Mouse (Mus musculus) liver, embryonic 12.5 days (tissue): ENCODE measurements around the gene Gemin5. TPM values are rescaled to one million over a fixed set of nuclear protein-coding genes. Genes with fewer than 3 reads are reported as not detected.
A peak's percentile ranks its signal among the peaks of the same experiment; 100 is the strongest.
"Not testable (repeated sequence)": the region's sequence is repeated elsewhere in the genome, so short reads cannot be mapped to it uniquely, and the experiment has no call there.

Experiments
- ATAC-seq: fragments of 200-750 bp; cut with Nextera tagmentation; 2 replicates; pipeline ENCODE4 v1.8.0; 2017; ENCODE audit warnings: moderate number of reproducible peaks, mild to moderate bottlenecking, moderate library complexity
- H3K27ac ChIP-seq: fragments of 300-500 bp; sonication (generic); 2 replicates; pipeline ENCODE4 v1.5.1; 2016; ENCODE audit warnings: mild to moderate bottlenecking
- H3K27me3 ChIP-seq: fragments of 300-500 bp; sonication (generic); replicated peaks from 2 replicates; pipeline ENCODE4 v1.6.1; 2016; ENCODE audit warnings: mild to moderate bottlenecking, moderate library complexity
- H3K36me3 ChIP-seq: fragments of 300-500 bp; sonication (generic); 2 replicates; pipeline ENCODE4 v1.6.1; 2016; ENCODE audit warnings: mild to moderate bottlenecking, moderate library complexity
- H3K4me1 ChIP-seq: fragments of 300-500 bp; sonication (generic); 2 replicates; pipeline ENCODE4 v1.6.1; 2016
- H3K4me2 ChIP-seq: fragments of 300-500 bp; sonication (generic); 2 replicates; pipeline ENCODE4 v1.6.1; 2016; ENCODE audit warnings: mild to moderate bottlenecking, moderate library complexity
- H3K4me3 ChIP-seq: fragments of 300-500 bp; sonication (generic); 2 replicates; pipeline ENCODE4 v1.5.1; 2016; ENCODE audit warnings: mild to moderate bottlenecking, moderate library complexity
- H3K9ac ChIP-seq: fragments of 300-500 bp; sonication (generic); 2 replicates; pipeline ENCODE4 v1.6.1; 2016; ENCODE audit warnings: mild to moderate bottlenecking, moderate library complexity
- H3K9me3 ChIP-seq: fragments of 300-500 bp; sonication (generic); replicated peaks from 2 replicates; pipeline ENCODE4 v1.6.1; 2016; ENCODE audit warnings: mild to moderate bottlenecking, moderate library complexity
- WGBS: fragments of 180-500 bp; shearing (Covaris S2); methylation state at CpG from one replicate; pipeline ENCODE4 v1.1.7; 2016; ENCODE audit not compliant: insufficient replicate concordance; 5-methylcytosine and 5-hydroxymethylcytosine counted together
- polyA plus RNA-seq: library from polyadenylated mRNA; unstranded; fragments of >200 nt; fragmentation: Nextera tagmentation; extraction: Ambion mirVana; gene quantifications from 2 replicates; pipeline ENCODE4 v1.2.1, GENCODE M21; 2016

Gemin5 gene
- polyA plus RNA-seq, 1 experiment from 2014 or later: 25.4 TPM

GRCm38 (mm10) chr11:58199229-58200037 is 31.1 kb upstream of the Gemin5 start, which contains the start of the genes Igtp and Irgm2:
Igtp (plus strand) TSS chr11:58199556.
Irgm2 (plus strand) TSS chr11:58199618.
- H3K36me3 ChIP-seq, H3K27me3 ChIP-seq, H3K9me3 ChIP-seq: not testable (repeated sequence)
- H3K9ac ChIP-seq: peak within 1 kb of the TSS; percentile 80
- H3K4me3 ChIP-seq: peak within 1 kb of the TSS; percentile 78
- H3K27ac ChIP-seq: peak within 1 kb of the TSS; percentile 89
- peak within 1 kb of the TSS; percentile 89 for H3K4me2 ChIP-seq
- WGBS: 3% methylated on average over 15 of the region's 15 CpGs
- peak; percentile 97 for ATAC-seq
- peaks cover 22% of the 10 kb centered on the region for H3K4me1 ChIP-seq

DNA sequence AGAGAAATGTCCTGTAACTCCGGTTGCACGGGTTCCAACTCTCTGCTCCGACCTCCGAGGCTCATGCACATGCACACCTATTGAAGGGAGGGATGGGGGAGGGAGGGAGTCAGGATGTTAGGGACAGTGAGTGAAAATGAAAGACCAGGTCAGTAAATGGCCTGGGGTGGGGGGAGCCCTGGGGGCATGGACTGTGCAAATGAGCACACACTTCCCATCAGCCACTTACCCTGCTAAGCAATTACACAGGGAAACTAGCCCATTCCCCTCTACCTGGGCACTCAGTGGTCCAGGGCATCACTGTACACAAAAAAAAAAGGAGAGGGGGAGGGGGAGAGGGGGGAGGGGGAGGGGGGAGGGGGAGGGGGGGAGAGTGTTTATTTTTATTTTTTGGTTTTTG is 30.3 kb upstream of the Gemin5 start:
- Histone ChIP-seq H3K9ac (peak overlapping the region; percentile 80), H3K4me2 (peak overlapping the region; percentile 89), H3K27ac (peak overlapping the region; percentile 89), H3K36me3 (no peaks in the 10 kb centered on the region), H3K27me3 (no peaks in the 10 kb centered on the region), H3K4me1 (peaks cover 27% of the 10 kb centered on the region), H3K9me3 (no peaks in the 10 kb centered on the region), H3K4me3 (peak overlapping the region; percentile 78)
- WGBS: 85% methylated on average over 4 of the region's 4 CpGs
- no peak for ATAC-seq

DNA sequence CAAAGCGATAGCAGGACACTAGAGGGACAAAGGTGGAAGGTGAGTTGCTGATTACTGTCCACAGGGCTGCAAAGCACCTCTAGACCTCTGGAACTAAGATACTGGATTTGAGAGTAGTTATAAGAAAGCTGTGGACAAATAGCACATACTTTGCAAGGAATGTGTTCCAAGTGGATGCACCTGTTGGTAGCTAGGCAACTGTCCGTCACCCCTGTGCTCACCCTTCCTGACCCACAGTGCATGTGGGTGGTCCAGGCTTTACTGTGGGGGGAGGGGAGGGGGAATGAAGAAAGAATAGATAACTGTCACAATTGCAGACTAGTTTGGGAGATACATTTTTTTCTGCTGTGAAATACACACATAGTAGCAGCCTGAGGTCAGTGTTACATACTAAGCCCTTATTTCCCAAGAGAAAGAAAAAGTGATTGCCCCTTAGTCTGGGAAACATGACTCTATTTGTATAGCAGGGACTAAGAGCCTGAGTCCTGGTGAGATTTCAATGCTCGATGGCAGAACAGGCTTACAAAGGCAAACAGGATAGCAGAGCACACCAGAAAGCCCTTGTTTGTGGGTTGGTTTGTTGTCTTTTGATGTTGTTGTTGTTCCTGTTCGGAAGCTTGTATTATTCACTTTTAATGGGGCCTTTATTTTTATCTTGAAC is 25.7 kb upstream of the Gemin5 start:
- Histone ChIP-seq H3K9ac (no peak overlapping the region), H3K4me1 (peaks cover 16% of the 10 kb centered on the region), H3K27ac (no peak overlapping the region), H3K36me3 (no peaks in the 10 kb centered on the region), H3K27me3 (no peaks in the 10 kb centered on the region), H3K9me3 (no peaks in the 10 kb centered on the region), H3K4me3 (no peak overlapping the region), H3K4me2 (no peak overlapping the region)
- whole genome bisulfite sequencing: 55% methylated on average over 4 of the region's 4 CpGs
- ATAC-seq: no peak

GRCm38 (mm10) chr11:58193326-58193725 is 25.0 kb upstream of the Gemin5 start:
- Histone ChIP-seq H3K9me3 (no peaks in the 10 kb centered on the region), H3K27me3 (no peaks in the 10 kb centered on the region; the same call in 1 of the 2 replicates), H3K4me3 (no peak overlapping the region), H3K27ac (no peak overlapping the region), H3K9ac (no peak overlapping the region), H3K4me1 (peaks cover 10% of the 10 kb centered on the region), H3K4me2 (no peak overlapping the region), H3K36me3 (no peaks in the 10 kb centered on the region)
- 56% methylated on average over 3 of the region's 3 CpGs for WGBS
- ATAC-seq: no peak

- Histone ChIP-seq H3K4me2 (no peak overlapping the region), H3K9me3 (no peaks in the 10 kb centered on the region), H3K4me1 (peaks cover 10% of the 10 kb centered on the region), H3K27ac (no peak overlapping the region), H3K9ac (no peak overlapping the region), H3K27me3 (no peaks in the 10 kb centered on the region; the same call in 1 of the 2 replicates), H3K36me3 (no peaks in the 10 kb centered on the region), H3K4me3 (no peak overlapping the region)
- ATAC-seq: no peak
- WGBS: 74% methylated on average over 6 of the region's 6 CpGs
Observed at GRCm38 (mm10) chr11:58189675-58190074, 21.3 kb upstream of the Gemin5 start.

DNA sequence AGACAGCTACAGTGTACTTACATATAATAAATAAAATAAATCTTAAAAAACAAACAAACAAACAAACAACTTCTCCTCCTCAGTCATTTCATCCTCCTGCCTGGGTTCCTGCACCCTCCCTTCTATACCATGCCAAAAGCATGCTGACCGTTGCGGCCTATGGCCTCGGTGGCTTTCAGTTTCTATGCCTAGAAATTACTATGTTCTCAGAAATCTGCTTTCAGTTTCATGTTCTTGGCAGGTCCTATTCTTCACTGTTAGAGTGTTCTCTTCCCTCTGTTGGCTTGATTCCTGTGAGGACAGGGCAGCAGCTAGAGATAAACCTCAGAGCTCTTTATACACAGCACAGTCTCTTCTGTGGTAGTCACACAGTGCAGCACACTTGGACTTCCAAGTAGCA is 15.2 kb upstream of the Gemin5 start:
- no peak overlapping the region for H3K4me2 ChIP-seq
- no peak overlapping the region for H3K4me3 ChIP-seq
- H3K36me3 ChIP-seq: peaks cover 22% of the 10 kb centered on the region
- H3K9me3 ChIP-seq: no peaks in the 10 kb centered on the region
- ATAC-seq: no peak
- 88% methylated on average over 3 of the region's 3 CpGs for WGBS
- no peak overlapping the region for H3K9ac ChIP-seq
- H3K4me1 ChIP-seq: 0 out of 2 replicates have a peak, but pooled peaks cover 4% of the 10 kb centered on the region
- H3K27ac ChIP-seq: no peak overlapping the region
- no peaks in the 10 kb centered on the region; the same call in 1 of the 2 replicates for H3K27me3 ChIP-seq

GRCm38 (mm10) chr11:58180756-58181155 is 12.4 kb upstream of the Gemin5 start:
- Histone ChIP-seq H3K36me3 (peaks cover 50% of the 10 kb centered on the region), H3K27me3 (no peaks in the 10 kb centered on the region), H3K4me2 (no peak overlapping the region), H3K9me3 (no peaks in the 10 kb centered on the region), H3K9ac (no peak overlapping the region), H3K4me3 (no peak overlapping the region), H3K4me1 (0 out of 2 replicates have a peak, but pooled peaks cover 4% of the 10 kb centered on the region), H3K27ac (0 out of 2 replicates have a peak overlapping the region, but pooled peaks have one; percentile 27)
- ATAC-seq: no peak
- 85% methylated on average over 7 of the region's 7 CpGs for WGBS

GRCm38 (mm10) chr11:58179986-58180385 is 11.6 kb upstream of the Gemin5 start:
- H3K27me3 ChIP-seq, ATAC-seq, H3K4me1 ChIP-seq, H3K9me3 ChIP-seq, H3K4me3 ChIP-seq, H3K27ac ChIP-seq, H3K4me2 ChIP-seq, H3K9ac ChIP-seq: not testable (repeated sequence)
- WGBS: 84% methylated on average over 6 of the region's 6 CpGs
- peaks cover 58% of the 10 kb centered on the region for H3K36me3 ChIP-seq

DNA sequence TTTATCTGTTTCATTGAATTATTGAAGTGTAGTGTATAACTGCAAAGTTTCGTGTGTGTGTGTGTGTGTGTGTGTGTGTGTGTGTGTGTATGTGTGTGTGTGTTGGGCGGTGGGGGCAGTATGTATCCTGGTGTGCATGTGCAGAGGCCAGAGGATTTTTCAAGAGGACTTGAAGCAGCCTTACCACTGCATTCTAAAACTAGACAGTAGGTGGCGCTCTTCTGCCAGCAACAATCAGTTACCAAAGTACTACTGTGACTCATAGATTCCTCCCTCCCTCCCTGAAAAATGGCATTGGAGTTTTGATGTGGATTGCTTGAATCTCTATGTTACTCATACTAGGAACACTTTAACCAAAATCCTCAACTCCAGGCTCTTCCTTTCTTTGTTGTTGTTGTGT is 11.2 kb upstream of the Gemin5 start:
- Histone ChIP-seq H3K4me2 (no peak overlapping the region), H3K9ac (no peak overlapping the region), H3K9me3 (no peaks in the 10 kb centered on the region), H3K27me3 (no peaks in the 10 kb centered on the region), H3K4me1 (0 out of 2 replicates have a peak, but pooled peaks cover 4% of the 10 kb centered on the region), H3K4me3 (no peak overlapping the region), H3K27ac (no peak overlapping the region), H3K36me3 (peaks cover 62% of the 10 kb centered on the region)
- 13% methylated on average over 3 of the region's 3 CpGs for WGBS
- peak; percentile 68 for ATAC-seq

GRCm38 (mm10) chr11:58171459-58172091 is 3.2 kb upstream of the Gemin5 start, which contains the start of gene Mrpl22:
Mrpl22 (plus strand) TSS chr11:58171661.
- under 1% methylated on average over 34 of the region's 34 CpGs for WGBS
- Histone ChIP-seq H3K4me3 (peak within 1 kb of the TSS; percentile 88), H3K4me1 (peaks cover 60% of the 10 kb centered on the region), H3K9ac (peak within 1 kb of the TSS; percentile 83), H3K4me2 (peak within 1 kb of the TSS; percentile 87), H3K27me3 (no peaks in the 10 kb centered on the region), H3K27ac (peak within 1 kb of the TSS; percentile 82), H3K9me3 (no peaks in the 10 kb centered on the region; the same call in 1 of the 2 replicates), H3K36me3 (peaks cover 42% of the 10 kb centered on the region)
- peak; percentile 79 for ATAC-seq

- Histone ChIP-seq H3K27me3 (no peaks in the 10 kb centered on the region), H3K9me3 (peaks cover 8% of the 10 kb centered on the region; the same call in 1 of the 2 replicates), H3K4me2 (no peak overlapping the region), H3K9ac (no peak overlapping the region), H3K4me3 (no peak overlapping the region), H3K4me1 (peaks cover 61% of the 10 kb centered on the region), H3K27ac (peak overlapping the region; percentile 45; the same call in 1 of the 2 replicates), H3K36me3 (peaks cover 42% of the 10 kb centered on the region)
- 53% methylated on average over 4 of the region's 4 CpGs for WGBS
- no peak for ATAC-seq
Observed at GRCm38 (mm10) chr11:58169666-58170065, 1.3 kb upstream of the Gemin5 start.
